In the genomic region with DNA sequence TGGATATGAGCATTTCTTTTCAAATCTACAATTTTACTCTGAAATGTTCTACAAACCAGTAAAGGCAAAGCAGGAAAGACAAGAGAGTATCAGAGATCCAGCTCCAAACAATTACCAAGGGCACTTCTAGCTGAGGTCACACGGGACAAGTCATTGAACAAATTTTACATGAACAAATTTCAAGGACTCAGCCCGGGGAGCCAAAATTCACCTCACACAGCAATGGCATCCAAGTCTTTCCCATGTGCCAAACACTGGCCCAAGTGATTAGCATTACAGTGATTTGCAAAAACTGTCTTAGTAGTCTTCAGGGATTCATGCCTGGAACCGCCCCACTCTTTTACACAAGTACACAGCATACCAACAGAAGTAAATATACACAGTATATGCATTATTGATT, we compare ENCODE assay signal across 20 mouse cellular contexts.
DNase-seq lines count a peak whose midpoint lies in the region; ATAC-seq and TF ChIP-seq lines count a peak whose summit lies in the region.
"Had no signal": no experiment of that assay in that cellular context is flagged by ENCODE, and none has a peak within 500 bp of the region (broad histone marks: within the 10 kb centered on the region; RNA-seq: fewer than 3 reads in every experiment).

No protein-coding gene starts in this region.

- peak; percentile 12 for DNase-seq in adrenal gland, adult 8-10 months
- no peak for DNase-seq in adrenal gland, postnatal 4 days (ENCODE audit: low spot score in 2 of 2)
- peak in 1 of 2 experiments; percentile 15 for DNase-seq in heart, adult 2 months
- DNase-seq in heart, adult 8-10 months (ENCODE audit: low spot score), result no peak
- peak; percentile 51 for DNase-seq in liver, adult 2 months (ENCODE audit: extremely low read depth, low read depth, low spot score)
- no peak for DNase-seq in liver, postnatal 0 days
- no peak for DNase-seq in cerebellum, adult 2 months
- DNase-seq: cerebellum, adult 11-12 months; cerebellum, postnatal 14 days; kidney, adult 2 months; layer of hippocampus, adult 9-11 months; liver, embryonic 13.5 days; lung, embryonic 14.5 days; thymus, adult 18-20 months; thymus, postnatal 36 days had no signal

- WGBS in heart, adult 2 months, result 61% methylated on average over 3 of the region's 3 CpGs
- WGBS in liver, adult 2 months, result 53% methylated on average over 3 of the region's 3 CpGs
- WGBS in liver, postnatal 0 days (ENCODE audit: insufficient replicate concordance), result 77% methylated on average over 3 of the region's 3 CpGs
- 58% methylated on average over 3 of the region's 3 CpGs for WGBS in cerebellum, adult 2 months

- intact Hi-C loops in heart, adult 2 months (cut with DNase I), result no loop called here

- H3K4me3 ChIP-seq in heart, adult 2 months, result no peak overlapping the region
- no peak overlapping the region for H3K4me3 ChIP-seq in liver, adult 2 months (ENCODE audit: insufficient read depth, low read depth, low read length)
- no peak overlapping the region for H3K4me3 ChIP-seq in liver, postnatal 0 days (ENCODE audit: low read depth, low read length)
- H3K4me3 ChIP-seq in cerebellum, adult 2 months (replicated peaks; ENCODE audit: insufficient read depth, low read depth, low read length), result no peak overlapping the region
- H3K4me3 ChIP-seq: embryonic facial prominence, embryonic 12.5 days; hindbrain, embryonic 15.5 days; limb, embryonic 13.5 days; liver, embryonic 13.5 days; midbrain, embryonic 12.5 days had no signal

- no peaks in the 10 kb centered on the region for H3K9me3 ChIP-seq in liver, postnatal 0 days (ENCODE audit: low read length)
- H3K9me3 ChIP-seq: embryonic facial prominence, embryonic 12.5 days; hindbrain, embryonic 15.5 days; limb, embryonic 13.5 days; liver, embryonic 13.5 days; midbrain, embryonic 12.5 days had no signal

- no peak for TF ChIP-seq EP300 in heart, adult 2 months (IDR thresholded peaks at IDR 0.05; ENCODE audit: insufficient read depth, low read depth, low read length)
- no peak for TF ChIP-seq EP300 in liver, postnatal 0 days (IDR thresholded peaks at IDR 0.05; ENCODE audit: low read depth)

- H3K4me2 ChIP-seq in liver, postnatal 0 days (ENCODE audit: low read depth, low read length), result no peak overlapping the region
- H3K4me2 ChIP-seq: embryonic facial prominence, embryonic 12.5 days; hindbrain, embryonic 15.5 days; limb, embryonic 13.5 days; liver, embryonic 13.5 days; lung, embryonic 14.5 days; midbrain, embryonic 12.5 days had no signal

- no peak for ATAC-seq in liver, postnatal 0 days

- no peak for TF ChIP-seq CTCF in heart, adult 2 months (IDR thresholded peaks at IDR 0.05)
- TF ChIP-seq CTCF in liver, adult 2 months (IDR thresholded peaks at IDR 0.05; ENCODE audit: low read depth, low read length), result no peak
- TF ChIP-seq CTCF in liver, postnatal 0 days (IDR thresholded peaks at IDR 0.05; ENCODE audit: low read depth), result no peak
- no peak for TF ChIP-seq CTCF in cerebellum, adult 2 months (IDR thresholded peaks at IDR 0.05; ENCODE audit: borderline replicate concordance, insufficient read depth, low read depth, low read length)

- no peak overlapping the region for H3K9ac ChIP-seq in heart, adult 2 months (ENCODE audit: low read depth, low read length)
- no peak overlapping the region for H3K9ac ChIP-seq in liver, adult 2 months (ENCODE audit: low read depth, low read length)
- H3K9ac ChIP-seq in liver, postnatal 0 days (replicated peaks), result no peak overlapping the region
- H3K9ac ChIP-seq: embryonic facial prominence, embryonic 12.5 days; hindbrain, embryonic 15.5 days; limb, embryonic 13.5 days; liver, embryonic 13.5 days; lung, embryonic 14.5 days; midbrain, embryonic 12.5 days had no signal

- peak overlapping the region; percentile 40 for H3K27ac ChIP-seq in heart, adult 2 months
- H3K27ac ChIP-seq in liver, adult 2 months (replicated peaks; ENCODE audit: insufficient read depth, low read depth, low read length), result no peak overlapping the region
- H3K27ac ChIP-seq in liver, postnatal 0 days (ENCODE audit: low read depth), result no peak overlapping the region
- no peak overlapping the region for H3K27ac ChIP-seq in cerebellum, adult 2 months (ENCODE audit: insufficient read depth, low read length)
- H3K27ac ChIP-seq: embryonic facial prominence, embryonic 12.5 days; hindbrain, embryonic 15.5 days; kidney, postnatal 0 days; limb, embryonic 13.5 days; liver, embryonic 13.5 days; midbrain, embryonic 12.5 days had no signal

- H3K4me1 ChIP-seq in heart, adult 2 months (ENCODE audit: control insufficient read depth, insufficient read depth, low read length), result no peaks in the 10 kb centered on the region; the same call in 1 of the 2 replicates
- no peaks in the 10 kb centered on the region for H3K4me1 ChIP-seq in liver, adult 2 months (ENCODE audit: control insufficient read depth, insufficient read depth, low read length)
- H3K4me1 ChIP-seq in liver, postnatal 0 days (ENCODE audit: insufficient read depth), result no peaks in the 10 kb centered on the region
- H3K4me1 ChIP-seq in cerebellum, adult 2 months (ENCODE audit: control insufficient read depth, insufficient read depth, low read length), result peaks cover 6% of the 10 kb centered on the region
- H3K4me1 ChIP-seq: embryonic facial prominence, embryonic 12.5 days; hindbrain, embryonic 15.5 days; limb, embryonic 13.5 days; liver, embryonic 13.5 days; midbrain, embryonic 12.5 days had no signal

- no peaks in the 10 kb centered on the region for H3K27me3 ChIP-seq in heart, adult 2 months (ENCODE audit: control insufficient read depth, insufficient read depth, low read length)
- no peaks in the 10 kb centered on the region for H3K27me3 ChIP-seq in liver, adult 2 months (ENCODE audit: control insufficient read depth, insufficient read depth, low read length)
- no peaks in the 10 kb centered on the region for H3K27me3 ChIP-seq in liver, postnatal 0 days (ENCODE audit: insufficient read depth, low read length)
- H3K27me3 ChIP-seq in cerebellum, adult 2 months (ENCODE audit: control insufficient read depth, insufficient read depth, low read length), result no peaks in the 10 kb centered on the region
- H3K27me3 ChIP-seq: embryonic facial prominence, embryonic 12.5 days; hindbrain, embryonic 15.5 days; limb, embryonic 13.5 days; liver, embryonic 13.5 days; midbrain, embryonic 12.5 days had no signal

- no peak for TF ChIP-seq POLR2A in heart, adult 2 months (IDR thresholded peaks at IDR 0.05; ENCODE audit: insufficient read depth, low read depth, low read length)
- no peak for TF ChIP-seq POLR2A in liver, adult 2 months (IDR thresholded peaks at IDR 0.05; ENCODE audit: extremely low read depth, insufficient read depth, low read length)
- TF ChIP-seq POLR2A in cerebellum, adult 2 months (IDR thresholded peaks at IDR 0.05; ENCODE audit: borderline replicate concordance, insufficient read depth, low read length), result no peak

- no peaks in the 10 kb centered on the region; the same call in 1 of the 2 replicates for H3K79me2 ChIP-seq in heart, adult 2 months (replicated peaks; ENCODE audit: control insufficient read depth, insufficient read depth, low read length)
- no peaks in the 10 kb centered on the region for H3K79me2 ChIP-seq in liver, adult 2 months (ENCODE audit: control insufficient read depth, insufficient read depth, low read length)

- H3K36me3 ChIP-seq in heart, adult 2 months (ENCODE audit: control insufficient read depth, insufficient read depth, low read length), result no peaks in the 10 kb centered on the region; the same call in 1 of the 2 replicates
- H3K36me3 ChIP-seq in liver, adult 2 months (ENCODE audit: control insufficient read depth, insufficient read depth, low read length), result no peaks in the 10 kb centered on the region
- H3K36me3 ChIP-seq in liver, postnatal 0 days (replicated peaks; ENCODE audit: insufficient read depth, low read length), result no peaks in the 10 kb centered on the region
- H3K36me3 ChIP-seq: embryonic facial prominence, embryonic 12.5 days; hindbrain, embryonic 15.5 days; limb, embryonic 13.5 days; liver, embryonic 13.5 days; midbrain, embryonic 12.5 days had no signal

Comparison
In these comparisons a context has a peak if more than half of its experiments do, and no peak if none do; other contexts are left out.
1. DNase-seq: peak in adrenal gland, adult 8-10 months (single experiment) and liver, adult 2 months (single experiment); none in adrenal gland, postnatal 4 days (0 of 2), heart, adult 8-10 months (single experiment), liver, postnatal 0 days (single experiment) and cerebellum, adult 2 months (0 of 2).